Mouse (Mus musculus) liver, adult (tissue): ENCODE measurements at regions not wholly inside any gene's neighbourhood (a gene's known extent, or its start where the extent isn't known, plus 50 kb on each side); places are given as distances from the start of the nearest gene placed in this dataset.

ENCODE experiments used
- GATA4 ChIP-seq: IDR thresholded peaks from 2 replicates; pipeline ENCODE4 v1.6.1; 2014; ENCODE audit warnings: mild to moderate bottlenecking, low read length; ENCODE audit not compliant: insufficient replicate concordance

- TF ChIP-seq GATA4 = peak; percentile 57
Observed at GRCm38 (mm10) chr10:87711209-87711608, 146.9 kb upstream of the Igf1 start.

DNA sequence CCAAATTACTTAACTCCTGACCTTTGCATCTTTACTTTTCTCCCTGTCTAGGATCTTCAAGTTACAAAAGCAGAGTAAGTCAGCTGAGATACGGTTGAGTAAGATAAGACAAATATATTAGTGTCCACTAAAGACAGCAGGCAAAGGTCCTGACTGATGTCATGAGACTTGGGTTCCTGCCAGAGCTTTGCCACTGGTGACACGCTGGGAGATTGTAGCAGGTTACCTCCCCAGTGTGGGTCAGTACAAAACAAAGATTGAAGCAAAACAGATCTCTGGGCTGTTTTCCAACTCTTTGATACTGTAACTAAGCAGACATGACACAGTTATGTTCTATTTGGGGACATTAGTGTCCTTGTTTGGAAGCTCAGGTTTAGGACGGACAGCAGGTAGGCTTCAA, 146.3 kb upstream of the Igf1 start:
- TF ChIP-seq GATA4 = no peak

- no peak for TF ChIP-seq GATA4
Observed at GRCm38 (mm10) chr10:87715874-87716600, 142.0 kb upstream of the Igf1 start.

DNA sequence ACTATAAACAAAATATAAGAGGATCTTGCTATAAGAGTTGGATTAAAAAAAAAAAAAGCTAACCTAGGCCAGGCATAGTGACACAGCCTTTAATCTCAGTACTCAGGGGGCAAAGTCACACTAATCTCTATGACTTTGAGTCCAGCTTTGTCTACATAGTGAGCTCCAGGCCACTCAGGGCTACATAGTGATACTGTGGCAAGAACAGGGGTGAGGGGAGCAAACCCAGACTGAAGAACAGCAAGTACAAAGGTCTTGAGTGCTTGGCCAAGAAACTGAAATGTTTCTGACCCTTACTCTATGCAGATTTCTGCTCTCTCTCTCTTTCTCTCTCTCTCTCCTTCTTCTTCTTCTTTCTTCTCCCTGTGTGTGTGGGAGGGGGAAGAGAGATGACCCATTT, 140.9 kb upstream of the Igf1 start:
- TF ChIP-seq GATA4 = no peak

DNA sequence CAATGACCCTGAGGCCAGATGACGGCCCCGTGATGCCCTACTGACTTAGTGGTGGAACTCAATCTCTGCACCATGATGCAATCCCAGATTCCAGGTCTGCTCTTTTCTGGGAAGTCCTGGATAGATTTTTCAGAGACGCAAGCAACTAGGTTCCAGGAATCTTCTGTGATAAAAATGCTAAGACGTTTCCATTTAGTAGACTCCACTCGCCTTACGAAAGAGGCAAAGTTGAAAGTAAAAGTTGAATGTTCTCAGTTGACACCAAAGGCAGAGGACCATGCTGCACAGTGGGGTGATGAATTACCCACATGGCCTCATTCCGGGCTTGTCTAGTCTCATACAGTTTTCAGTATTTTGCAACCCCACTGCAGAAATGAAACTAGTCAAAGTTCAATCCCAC, 139.6 kb upstream of the Igf1 start:
- TF ChIP-seq GATA4 = peak; percentile 11; the same call in 1 of the 2 replicates

DNA sequence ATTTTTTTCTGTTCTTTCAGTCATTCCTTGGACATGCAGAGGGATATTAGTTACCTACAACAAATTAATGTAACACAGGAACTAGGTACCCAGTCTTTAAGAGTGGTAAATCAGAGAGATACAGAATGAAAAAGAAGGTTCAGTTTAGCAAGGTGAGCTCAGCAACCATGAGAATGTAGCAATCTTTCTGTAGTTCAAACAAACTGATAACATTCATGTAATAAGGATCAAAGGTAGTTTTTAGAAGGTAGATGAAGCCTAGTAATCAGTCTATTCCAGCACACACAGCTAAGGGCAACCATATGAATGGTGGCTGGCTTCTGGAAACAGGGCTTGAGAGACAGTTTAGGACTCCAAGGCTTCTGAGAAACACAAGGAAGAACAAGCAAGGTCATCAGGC, 138.1 kb upstream of the Igf1 start:
- peak; percentile 76; the same call in 1 of the 2 replicates for TF ChIP-seq GATA4

DNA sequence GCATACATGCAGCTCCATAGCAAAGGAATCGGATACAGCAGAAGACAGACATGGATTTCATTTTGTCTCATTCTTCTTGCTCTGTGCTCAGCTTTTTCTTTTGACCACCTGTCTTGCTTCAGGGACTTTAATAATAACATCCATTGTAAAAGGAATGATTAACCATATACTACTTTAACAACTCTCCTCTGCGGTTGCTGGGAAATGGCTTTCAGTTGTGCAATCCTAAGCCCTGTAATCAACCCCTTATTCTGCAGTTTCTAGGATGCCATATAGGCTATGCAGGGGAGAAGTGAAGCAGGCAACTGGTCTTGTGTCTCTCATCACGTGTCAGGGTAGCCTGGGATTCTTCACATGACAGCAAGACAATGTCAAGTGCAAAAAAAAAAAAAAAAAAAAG, 135.8 kb upstream of the Igf1 start:
- no peak for TF ChIP-seq GATA4

GRCm38 (mm10) chr10:87732658-87733057, 125.4 kb upstream of the Igf1 start:
- TF ChIP-seq GATA4 = no peak

GRCm38 (mm10) chr10:87733241-87733640, 124.8 kb upstream of the Igf1 start:
- no peak for TF ChIP-seq GATA4

DNA sequence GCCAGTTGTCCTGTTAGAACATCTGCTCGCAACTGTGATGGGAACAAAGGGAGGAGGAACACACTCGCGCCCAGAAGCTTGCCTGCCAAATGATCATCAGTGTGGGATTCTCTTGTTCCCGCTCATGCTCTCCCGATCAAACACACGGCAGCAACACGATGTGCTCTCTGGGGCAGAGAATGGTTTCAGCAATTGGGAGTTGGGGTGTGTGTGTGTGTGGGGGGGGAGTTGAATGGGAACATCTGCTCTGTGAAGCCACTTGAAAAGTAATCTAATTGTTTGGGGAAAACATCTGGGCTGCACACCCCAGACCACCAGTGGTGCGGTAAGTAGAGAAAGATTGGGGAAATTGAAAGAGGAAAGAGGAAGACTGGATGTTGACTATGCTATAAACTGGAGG, 117.7 kb upstream of the Igf1 start:
- no peak for TF ChIP-seq GATA4

- no peak for TF ChIP-seq GATA4
Observed at GRCm38 (mm10) chr10:87742766-87743165, 115.3 kb upstream of the Igf1 start.

DNA sequence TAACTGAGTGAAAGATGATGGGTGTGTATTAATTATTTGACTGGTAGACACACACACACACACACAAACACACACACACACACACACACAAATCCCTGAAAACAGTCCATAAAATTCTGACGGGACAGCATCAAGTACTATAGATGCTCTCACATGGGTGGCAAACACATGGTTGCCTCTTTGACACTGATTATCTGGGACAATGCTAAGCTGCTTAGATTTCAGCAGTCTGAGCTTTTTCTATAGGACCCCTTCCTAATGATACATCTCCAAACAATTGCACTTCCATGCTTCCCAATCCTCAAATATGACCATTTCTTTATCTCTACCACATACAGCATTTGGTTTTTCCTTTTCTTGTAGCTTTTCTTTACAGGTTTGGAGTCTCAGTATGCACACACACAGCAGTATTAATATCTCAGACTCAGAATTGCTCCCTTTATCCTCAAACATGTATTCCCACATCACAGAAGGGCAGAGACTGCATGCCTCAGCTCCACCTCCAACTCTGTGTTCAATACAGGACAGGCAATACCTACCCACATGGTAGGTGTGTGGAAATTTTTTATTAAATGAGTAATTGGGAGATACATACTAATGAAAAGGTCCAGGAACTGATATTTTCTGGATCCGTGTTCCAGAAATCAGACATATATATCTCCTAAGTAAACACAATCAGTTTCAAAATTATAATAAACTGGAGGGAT, 110.1 kb upstream of the Igf1 start:
- no peak for TF ChIP-seq GATA4

DNA sequence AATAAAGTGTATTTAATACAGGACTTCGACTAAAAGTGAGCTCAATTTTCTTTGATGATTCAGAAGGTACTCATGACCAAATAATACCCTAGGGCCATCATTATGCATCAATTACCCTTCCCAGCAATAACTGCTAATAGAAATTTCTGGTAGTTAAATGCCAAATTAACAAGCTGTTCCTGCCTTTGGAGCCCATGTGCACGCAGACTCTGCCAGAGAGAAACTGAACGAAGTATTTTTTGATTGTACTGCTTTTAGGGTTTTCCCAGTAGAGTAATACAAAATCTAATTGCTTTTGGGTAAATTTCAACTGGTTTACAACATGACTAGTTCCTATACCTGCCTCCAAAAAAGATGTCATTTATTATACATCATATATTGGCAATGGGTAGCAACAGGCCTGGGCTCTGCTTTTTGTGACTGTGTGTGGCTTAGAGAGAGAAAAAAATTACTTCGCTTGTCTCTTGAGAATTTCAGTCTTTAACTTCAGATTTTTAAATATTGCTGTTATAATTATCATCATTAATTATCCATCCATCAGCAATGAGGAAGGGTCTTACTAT, 109.4 kb upstream of the Igf1 start:
- no peak for TF ChIP-seq GATA4

GRCm38 (mm10) chr10:87750321-87750720, 107.7 kb upstream of the Igf1 start:
- TF ChIP-seq GATA4 = no peak

- TF ChIP-seq GATA4 = no peak
Observed at GRCm38 (mm10) chr10:87750972-87751371, 107.1 kb upstream of the Igf1 start.

GRCm38 (mm10) chr10:87752117-87752516, 105.9 kb upstream of the Igf1 start:
- TF ChIP-seq GATA4 = no peak

DNA sequence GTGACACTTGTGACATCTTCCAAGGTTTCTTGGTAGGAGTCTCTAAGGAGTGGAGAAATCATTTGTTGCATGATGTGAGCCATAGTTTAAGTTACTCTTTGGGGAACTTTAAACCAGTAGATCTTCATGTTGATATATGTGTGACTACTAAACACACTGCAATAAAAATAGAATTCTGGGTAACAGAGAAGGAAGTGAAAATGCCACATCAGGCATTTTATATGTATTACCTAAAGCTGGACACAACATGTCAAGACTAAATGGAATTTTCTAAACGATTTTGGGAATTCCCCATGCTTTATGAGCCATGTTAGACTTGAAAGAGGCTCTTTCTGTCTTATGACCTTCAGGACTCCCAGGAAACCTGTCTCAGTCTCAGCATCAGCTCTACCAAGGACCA, 104.6 kb upstream of the Igf1 start:
- TF ChIP-seq GATA4 = no peak

GRCm38 (mm10) chr10:87761528-87762030, 96.5 kb upstream of the Igf1 start:
- no peak for TF ChIP-seq GATA4
